Mouse (Mus musculus): ENCODE results near the gene Arsg. TPM values are rescaled to one million over a fixed set of nuclear protein-coding genes. Genes with fewer than 3 reads are reported as not detected.
A peak's percentile ranks its signal among the peaks of the same experiment; 100 is the strongest.

The Arsg gene
- polyA plus RNA-seq, 1 experiment = 13.5 TPM

GRCm38 (mm10) chr11:109575832-109576231, 102.7 kb downstream of the Arsg start:
- peak in 1 of 2 experiments; percentile 15 for DNase-seq (ENCODE audit: extremely low spot score in 1 of 2, low spot score in 1 of 2)

- DNase-seq (ENCODE audit: extremely low spot score in 1 of 2, low spot score in 1 of 2) = no peak
These were observed 105.4 kb downstream of the Arsg start for GRCm38 (mm10) chr11:109578536-109578935.

- no peak for DNase-seq (ENCODE audit: extremely low spot score in 1 of 2, low spot score in 1 of 2)
These were observed 106.8 kb downstream of the Arsg start for GRCm38 (mm10) chr11:109579999-109580398.

- no peak for DNase-seq (ENCODE audit: extremely low spot score in 1 of 2, low spot score in 1 of 2)
These were observed 110.8 kb downstream of the Arsg start for GRCm38 (mm10) chr11:109583986-109584385.

- DNase-seq (ENCODE audit: extremely low spot score in 1 of 2, low spot score in 1 of 2) = peak; percentile 38 to 85
These were observed 111.9 kb downstream of the Arsg start for GRCm38 (mm10) chr11:109584843-109585713.

GRCm38 (mm10) chr11:109586424-109586823, 113.2 kb downstream of the Arsg start:
- DNase-seq (ENCODE audit: extremely low spot score in 1 of 2, low spot score in 1 of 2) = no peak

- DNase-seq (ENCODE audit: extremely low spot score in 1 of 2, low spot score in 1 of 2) = no peak
These were observed 113.8 kb downstream of the Arsg start for GRCm38 (mm10) chr11:109587019-109587418.

GRCm38 (mm10) chr11:109587638-109588374, 114.6 kb downstream of the Arsg start:
- DNase-seq (ENCODE audit: extremely low spot score in 1 of 2, low spot score in 1 of 2) = no peak

- DNase-seq (ENCODE audit: extremely low spot score in 1 of 2, low spot score in 1 of 2) = peak in 1 of 2 experiments; percentile 68
These were observed 116.8 kb downstream of the Arsg start for GRCm38 (mm10) chr11:109590012-109590411.

- no peak for DNase-seq (ENCODE audit: extremely low spot score in 1 of 2, low spot score in 1 of 2)
These were observed 118.3 kb downstream of the Arsg start for GRCm38 (mm10) chr11:109591511-109591910.

GRCm38 (mm10) chr11:109593200-109593981, 120.2 kb downstream of the Arsg start:
- DNase-seq (ENCODE audit: extremely low spot score in 1 of 2, low spot score in 1 of 2) = no peak

GRCm38 (mm10) chr11:109594761-109595160, 121.6 kb downstream of the Arsg start:
- DNase-seq (ENCODE audit: extremely low spot score in 1 of 2, low spot score in 1 of 2) = no peak

- DNase-seq (ENCODE audit: extremely low spot score in 1 of 2, low spot score in 1 of 2) = no peak
These were observed 125.8 kb downstream of the Arsg start for GRCm38 (mm10) chr11:109598778-109599570.

GRCm38 (mm10) chr11:109607600-109607999, 134.4 kb downstream of the Arsg start:
- no peak for DNase-seq (ENCODE audit: extremely low spot score in 1 of 2, low spot score in 1 of 2)

- DNase-seq (ENCODE audit: extremely low spot score in 1 of 2, low spot score in 1 of 2) = no peak
These were observed 135.9 kb downstream of the Arsg start for GRCm38 (mm10) chr11:109608976-109609625.

GRCm38 (mm10) chr11:109610046-109610794, 137.0 kb downstream of the Arsg start:
- no peak for DNase-seq (ENCODE audit: extremely low spot score in 1 of 2, low spot score in 1 of 2)

GRCm38 (mm10) chr11:109610795-109611302, 137.7 kb downstream of the Arsg start:
- no peak for DNase-seq (ENCODE audit: extremely low spot score in 1 of 2, low spot score in 1 of 2)

- DNase-seq (ENCODE audit: extremely low spot score in 1 of 2, low spot score in 1 of 2) = peak; percentile 98
These were observed 138.4 kb downstream of the Arsg start, which contains the start of gene Wipi1 for GRCm38 (mm10) chr11:109611303-109612149. TSS of gene Wipi1 (minus strand) at chr11:109611967.

Data from frontal cortex, adult 2 months (tissue).